Mouse (Mus musculus): ENCODE measurements around the gene Kel. TPM values are rescaled to one million over a fixed set of nuclear protein-coding genes. Genes with fewer than 3 reads are reported as not detected.

Kel gene
- total and polyA plus RNA-seq, 2 experiments from 2014 or later: 0.06 TPM; not detected in 1

- H3K27ac ChIP-seq: no peak overlapping the region
- no peaks in the 10 kb centered on the region for H3K9me3 ChIP-seq (ENCODE audit: low read length)
- no peaks in the 10 kb centered on the region for H3K36me3 ChIP-seq (ENCODE audit: insufficient read depth, low read length)
- TF ChIP-seq CTCF (IDR thresholded peaks at IDR 0.05; ENCODE audit: low read depth): no peak
- H3K4me1 ChIP-seq (ENCODE audit: insufficient read depth, low read length): no peaks in the 10 kb centered on the region
- no peaks in the 10 kb centered on the region for H3K27me3 ChIP-seq (ENCODE audit: insufficient read depth, low read length)
- ATAC-seq (no peak), DNase-seq (ENCODE audit: low spot score) (no peak)
- 81% methylated on average over 1 of the region's 1 CpGs for WGBS
- H3K4me3 ChIP-seq (ENCODE audit: low read length): no peak overlapping the region
- no peak overlapping the region for H3K4me2 ChIP-seq (ENCODE audit: low read depth, low read length)
- H3K9ac ChIP-seq (replicated peaks; ENCODE audit: low read length): no peak overlapping the region
Observed at GRCm38 (mm10) chr6:41710281-41710680, 6.1 kb upstream of the Kel start.

GRCm38 (mm10) chr6:41706275-41706674 lies 2.1 kb upstream of the Kel start:
- ATAC-seq (no peak), DNase-seq (ENCODE audit: low spot score) (no peak)
- Histone ChIP-seq H3K27ac (no peak overlapping the region), H3K4me2 (ENCODE audit: low read depth, low read length) (no peak overlapping the region), H3K27me3 (ENCODE audit: insufficient read depth, low read length) (no peaks in the 10 kb centered on the region), H3K4me3 (ENCODE audit: low read length) (no peak overlapping the region), H3K9ac (replicated peaks; ENCODE audit: low read length) (no peak overlapping the region), H3K4me1 (ENCODE audit: insufficient read depth, low read length) (no peaks in the 10 kb centered on the region), H3K9me3 (ENCODE audit: low read length) (no peaks in the 10 kb centered on the region), H3K36me3 (ENCODE audit: insufficient read depth, low read length) (no peaks in the 10 kb centered on the region)
- TF ChIP-seq CTCF (IDR thresholded peaks at IDR 0.05; ENCODE audit: low read depth): no peak
- 91% methylated on average over 7 of the region's 7 CpGs for WGBS

- H3K9me3 ChIP-seq (ENCODE audit: low read length): no peaks in the 10 kb centered on the region
Observed at GRCm38 (mm10) chr6:41702928-41703327, 1.2 kb downstream of the Kel start.

GRCm38 (mm10) chr6:41701245-41701644 lies 2.9 kb downstream of the Kel start:
- Histone ChIP-seq H3K4me1 (ENCODE audit: insufficient read depth, low read length) (no peaks in the 10 kb centered on the region), H3K27ac (no peak overlapping the region), H3K4me3 (ENCODE audit: low read length) (no peak overlapping the region), H3K27me3 (ENCODE audit: insufficient read depth, low read length) (no peaks in the 10 kb centered on the region), H3K36me3 (ENCODE audit: insufficient read depth, low read length) (no peaks in the 10 kb centered on the region), H3K4me2 (ENCODE audit: low read depth, low read length) (no peak overlapping the region), H3K9ac (replicated peaks; ENCODE audit: low read length) (no peak overlapping the region), H3K9me3 (ENCODE audit: low read length) (no peaks in the 10 kb centered on the region)
- WGBS: 83% methylated on average over 1 of the region's 1 CpGs
- no peak for DNase-seq (ENCODE audit: low spot score)
- ATAC-seq: no peak
- TF ChIP-seq CTCF (IDR thresholded peaks at IDR 0.05; ENCODE audit: low read depth): no peak

More at GRCm38 (mm10) chr6:41702928-41703327, 1.2 kb downstream of the Kel start:
- WGBS: 79% methylated on average over 2 of the region's 2 CpGs
- H3K4me2 ChIP-seq (ENCODE audit: low read depth, low read length): no peak overlapping the region
- H3K9ac ChIP-seq (replicated peaks; ENCODE audit: low read length): no peak overlapping the region
- no peak for ATAC-seq
- no peaks in the 10 kb centered on the region for H3K27me3 ChIP-seq (ENCODE audit: insufficient read depth, low read length)
- no peaks in the 10 kb centered on the region for H3K36me3 ChIP-seq (ENCODE audit: insufficient read depth, low read length)
- no peak overlapping the region for H3K4me3 ChIP-seq (ENCODE audit: low read length)
- no peaks in the 10 kb centered on the region for H3K4me1 ChIP-seq (ENCODE audit: insufficient read depth, low read length)
- DNase-seq (ENCODE audit: low spot score): no peak
- no peak for TF ChIP-seq CTCF (IDR thresholded peaks at IDR 0.05; ENCODE audit: low read depth)
- no peak overlapping the region for H3K27ac ChIP-seq

GRCm38 (mm10) chr6:41694407-41694806 lies 9.7 kb downstream of the Kel start:
- Histone ChIP-seq H3K27ac (no peak overlapping the region), H3K4me2 (ENCODE audit: low read depth, low read length) (no peak overlapping the region), H3K27me3 (ENCODE audit: insufficient read depth, low read length) (no peaks in the 10 kb centered on the region), H3K9ac (replicated peaks; ENCODE audit: low read length) (no peak overlapping the region), H3K9me3 (ENCODE audit: low read length) (no peaks in the 10 kb centered on the region), H3K36me3 (ENCODE audit: insufficient read depth, low read length) (no peaks in the 10 kb centered on the region), H3K4me1 (ENCODE audit: insufficient read depth, low read length) (no peaks in the 10 kb centered on the region), H3K4me3 (ENCODE audit: low read length) (no peak overlapping the region)
- no peak for ATAC-seq
- no peak for TF ChIP-seq CTCF (IDR thresholded peaks at IDR 0.05; ENCODE audit: low read depth)
- 88% methylated on average over 1 of the region's 1 CpGs for WGBS
- no peak for DNase-seq (ENCODE audit: low spot score)

- Histone ChIP-seq H3K4me1 (ENCODE audit: insufficient read depth, low read length) (no peaks in the 10 kb centered on the region), H3K4me2 (ENCODE audit: low read depth, low read length) (no peak overlapping the region), H3K4me3 (ENCODE audit: low read length) (no peak overlapping the region), H3K9me3 (ENCODE audit: low read length) (no peaks in the 10 kb centered on the region), H3K27me3 (ENCODE audit: insufficient read depth, low read length) (no peaks in the 10 kb centered on the region), H3K27ac (no peak overlapping the region), H3K9ac (replicated peaks; ENCODE audit: low read length) (no peak overlapping the region), H3K36me3 (ENCODE audit: insufficient read depth, low read length) (no peaks in the 10 kb centered on the region)
- ATAC-seq (no peak), DNase-seq (ENCODE audit: low spot score) (no peak)
- TF ChIP-seq CTCF (IDR thresholded peaks at IDR 0.05; ENCODE audit: low read depth): no peak
Observed at GRCm38 (mm10) chr6:41692200-41692599, 11.9 kb downstream of the Kel start.

- Histone ChIP-seq H3K9me3 (ENCODE audit: low read length) (no peaks in the 10 kb centered on the region), H3K9ac (replicated peaks; ENCODE audit: low read length) (no peak overlapping the region), H3K36me3 (ENCODE audit: insufficient read depth, low read length) (no peaks in the 10 kb centered on the region), H3K27me3 (ENCODE audit: insufficient read depth, low read length) (no peaks in the 10 kb centered on the region), H3K4me2 (ENCODE audit: low read depth, low read length) (no peak overlapping the region), H3K4me3 (ENCODE audit: low read length) (no peak overlapping the region), H3K27ac (no peak overlapping the region), H3K4me1 (ENCODE audit: insufficient read depth, low read length) (no peaks in the 10 kb centered on the region)
- WGBS: 90% methylated on average over 3 of the region's 3 CpGs
- no peak for TF ChIP-seq CTCF (IDR thresholded peaks at IDR 0.05; ENCODE audit: low read depth)
- ATAC-seq: no peak
- DNase-seq (ENCODE audit: low spot score): no peak
Observed at GRCm38 (mm10) chr6:41685596-41685995, 18.5 kb downstream of the Kel start.
